Mouse (Mus musculus): ENCODE results near the gene Olfr1416.
A peak's percentile ranks its signal among the peaks of the same experiment; 100 is the strongest.
"Not testable (repeated sequence)": the region's sequence is repeated elsewhere in the genome, so short reads cannot be mapped to it uniquely, and the experiment has no call there.

The Olfr1416 gene

GRCm38 (mm10) chr1:92485013-92485412, at the start of gene Olfr1416:
Gene Olfr1416, minus strand, starts transcription at chr1:92485113.
- DNase-seq (ENCODE audit: extremely low read depth, insufficient read length, low spot score) = no peak

- no peak for DNase-seq (ENCODE audit: extremely low read depth, insufficient read length, low spot score)
These were observed 38.9 kb upstream of the Olfr1416 start for GRCm38 (mm10) chr1:92523764-92524163.

GRCm38 (mm10) chr1:92521376-92521775, 36.5 kb upstream of the Olfr1416 start:
- DNase-seq (ENCODE audit: extremely low read depth, insufficient read length, low spot score) = peak; percentile 42

GRCm38 (mm10) chr1:92519046-92519445, 34.1 kb upstream of the Olfr1416 start:
- DNase-seq (ENCODE audit: extremely low read depth, insufficient read length, low spot score) = no peak

GRCm38 (mm10) chr1:92518561-92518960, 33.6 kb upstream of the Olfr1416 start, which contains the start of gene Olfr1414:
Gene Olfr1414, minus strand, starts transcription at chr1:92518661.
- DNase-seq (ENCODE audit: extremely low read depth, insufficient read length, low spot score) = no peak

GRCm38 (mm10) chr1:92515390-92515789, 30.5 kb upstream of the Olfr1416 start:
- DNase-seq (ENCODE audit: extremely low read depth, insufficient read length, low spot score) = no peak

- not testable (repeated sequence) for DNase-seq (ENCODE audit: extremely low read depth, insufficient read length, low spot score)
These were observed 26.7 kb upstream of the Olfr1416 start for GRCm38 (mm10) chr1:92511646-92512045.

- DNase-seq (ENCODE audit: extremely low read depth, insufficient read length, low spot score) = no peak
These were observed 11.1 kb upstream of the Olfr1416 start, which contains the start of gene Olfr1415 for GRCm38 (mm10) chr1:92496001-92496400. Gene Olfr1415, minus strand, starts transcription at chr1:92496101.

- DNase-seq (ENCODE audit: extremely low read depth, insufficient read length, low spot score) = no peak
These were observed 10.8 kb downstream of the Olfr1416 start for GRCm38 (mm10) chr1:92474066-92474578.

GRCm38 (mm10) chr1:92473165-92474041, 11.5 kb downstream of the Olfr1416 start, which contains the start of gene Ndufa10:
Gene Ndufa10, minus strand, starts transcription at chr1:92473860.
- DNase-seq (ENCODE audit: extremely low read depth, insufficient read length, low spot score) = peak; percentile 97

GRCm38 (mm10) chr1:92468891-92469290, 16.0 kb downstream of the Olfr1416 start:
- no peak for DNase-seq (ENCODE audit: extremely low read depth, insufficient read length, low spot score)

- no peak for DNase-seq (ENCODE audit: extremely low read depth, insufficient read length, low spot score)
These were observed 26.5 kb downstream of the Olfr1416 start for GRCm38 (mm10) chr1:92458416-92458815.

- no peak for DNase-seq (ENCODE audit: extremely low read depth, insufficient read length, low spot score)
These were observed 27.2 kb downstream of the Olfr1416 start for GRCm38 (mm10) chr1:92457758-92458157.

- no peak for DNase-seq (ENCODE audit: extremely low read depth, insufficient read length, low spot score)
These were observed 31.0 kb downstream of the Olfr1416 start for GRCm38 (mm10) chr1:92453751-92454445.

- DNase-seq (ENCODE audit: extremely low read depth, insufficient read length, low spot score) = no peak
These were observed 36.6 kb downstream of the Olfr1416 start for GRCm38 (mm10) chr1:92448293-92448692.

- DNase-seq (ENCODE audit: extremely low read depth, insufficient read length, low spot score) = no peak
These were observed 43.4 kb downstream of the Olfr1416 start for GRCm38 (mm10) chr1:92441453-92442063.

GRCm38 (mm10) chr1:92440066-92440750, 44.7 kb downstream of the Olfr1416 start:
- no peak for DNase-seq (ENCODE audit: extremely low read depth, insufficient read length, low spot score)

GRCm38 (mm10) chr1:92437678-92438271, 47.1 kb downstream of the Olfr1416 start:
- DNase-seq (ENCODE audit: extremely low read depth, insufficient read length, low spot score) = no peak

- DNase-seq (ENCODE audit: extremely low read depth, insufficient read length, low spot score) = no peak
These were observed 48.0 kb downstream of the Olfr1416 start for GRCm38 (mm10) chr1:92436831-92437321.

- DNase-seq (ENCODE audit: extremely low read depth, insufficient read length, low spot score) = no peak
These were observed 49.9 kb downstream of the Olfr1416 start for GRCm38 (mm10) chr1:92434986-92435385.

Data from 3134 (cell line).